Mouse (Mus musculus): Measurements from ENCODE around the gene Tmtc2. TPM values are rescaled to one million over a fixed set of nuclear protein-coding genes. Genes with fewer than 3 reads are reported as not detected.

Tmtc2 gene
- total and polyA plus RNA-seq, 3 experiments = not detected

DNA sequence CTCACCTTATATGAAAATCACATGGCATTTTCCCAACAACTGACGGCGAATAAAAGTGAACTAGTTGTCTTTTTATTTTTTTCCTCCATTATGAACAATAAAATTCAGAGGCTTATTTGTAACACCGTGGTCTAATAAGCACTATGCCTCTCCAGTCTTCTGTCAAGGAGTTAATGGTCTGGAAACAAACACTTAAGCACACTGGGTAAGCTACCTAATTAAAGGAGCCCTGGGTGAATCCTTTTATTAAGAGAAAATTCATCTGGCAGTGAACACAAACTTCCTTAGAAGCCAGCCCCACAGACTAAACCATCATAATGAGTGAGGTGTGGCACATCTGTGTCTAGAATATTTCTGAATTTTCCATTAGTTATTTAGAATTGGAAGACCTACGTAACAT lies 109.9 kb downstream of the Tmtc2 start:
- no peak for TF ChIP-seq ELF1 (IDR thresholded peaks at IDR 0.05; ENCODE audit: low read depth, low read length)
- TF ChIP-seq RAD21 (IDR thresholded peaks at IDR 0.05; ENCODE audit: low read depth, low read length) = no peak
- TF ChIP-seq MAX (IDR thresholded peaks at IDR 0.05; ENCODE audit: low read length) = no peak
- no peak for TF ChIP-seq JUND (conservative IDR thresholded peaks at IDR 0.05; ENCODE audit: low read depth, low read length)
- no peak for TF ChIP-seq ZKSCAN1 (IDR thresholded peaks at IDR 0.05; ENCODE audit: borderline replicate concordance, low read depth, low read length)
- no peak for TF ChIP-seq SIN3A (IDR thresholded peaks at IDR 0.05; ENCODE audit: low read length)
- no peak for TF ChIP-seq PAX5 (IDR thresholded peaks at IDR 0.05; ENCODE audit: low read length)
- no peak for TF ChIP-seq MXI1 (IDR thresholded peaks at IDR 0.05; ENCODE audit: low read depth, low read length)
- no peak for TF ChIP-seq POLR2A (IDR thresholded peaks at IDR 0.05; ENCODE audit: low read depth, low read length)
- TF ChIP-seq CHD1 (IDR thresholded peaks at IDR 0.05; ENCODE audit: low read depth, low read length) = no peak
- no peak for TF ChIP-seq NELFE (IDR thresholded peaks at IDR 0.05; ENCODE audit: low read depth, low read length)
- no peak for TF ChIP-seq USF2 (conservative IDR thresholded peaks at IDR 0.05; ENCODE audit: low read depth, low read length)
- no peak for TF ChIP-seq MAFK (IDR thresholded peaks at IDR 0.05; ENCODE audit: insufficient replicate concordance, low read length)
- TF ChIP-seq KAT2A (IDR thresholded peaks at IDR 0.05; ENCODE audit: insufficient replicate concordance, low read length) = no peak
- TF ChIP-seq JUN (IDR thresholded peaks at IDR 0.05; ENCODE audit: insufficient read depth, low read depth, low read length) = no peak
- TF ChIP-seq MYC (IDR thresholded peaks at IDR 0.05; ENCODE audit: low read depth, low read length) = no peak
- no peak for TF ChIP-seq UBTF (IDR thresholded peaks at IDR 0.05; ENCODE audit: low read depth, low read length)
- TF ChIP-seq ETS1 (conservative IDR thresholded peaks at IDR 0.05; ENCODE audit: low read depth, low read length) = no peak
- TF ChIP-seq ZMIZ1 (IDR thresholded peaks at IDR 0.05; ENCODE audit: low read depth, low read length) = no peak
- dilution Hi-C loops (cut with MboI; ENCODE audit: extremely low pct_ligation_motif_present, extremely low pct_unique_long_range_greater_than_20kb, low sequenced_read_pairs) (no loop called here), in situ Hi-C loops (cut with MboI; ENCODE audit: low pct_ligation_motif_present, low pct_unique_long_range_greater_than_20kb, low sequenced_read_pairs) (no loop called here)
- Histone ChIP-seq H3K9me3 (replicated peaks; ENCODE audit: low read length) (peaks cover 39% of the 10 kb centered on the region), H3K9ac (ENCODE audit: insufficient read depth, low read depth) (no peak overlapping the region), H3K36me3 (replicated peaks in 1 of 2; ENCODE audit: control insufficient read depth in 1 of 2, insufficient read depth in 1 of 2, low read length in 1 of 2) (no peaks in the 10 kb centered on the region), H3K27ac (ENCODE audit: insufficient read depth, low read depth) (no peak overlapping the region), H3K79me2 (replicated peaks; ENCODE audit: control insufficient read depth, extremely low read depth, insufficient read depth, poor library complexity, severe bottlenecking) (no peaks in the 10 kb centered on the region), H3K4me1 (ENCODE audit: control insufficient read depth in 1 of 2, insufficient read depth in 2 of 2) (no peaks in the 10 kb centered on the region), H3K27me3 (replicated peaks) (no peaks in the 10 kb centered on the region), H3K4me2 (ENCODE audit: insufficient read depth, low read depth, poor library complexity, severe bottlenecking) (no peak overlapping the region), H3K4me3 (replicated peaks in 1 of 3; ENCODE audit: low read depth in 2 of 3, low read length in 2 of 3, poor library complexity in 1 of 3) (no peak overlapping the region)
- no peak for DNase-seq (ENCODE audit: extremely low read depth)

DNA sequence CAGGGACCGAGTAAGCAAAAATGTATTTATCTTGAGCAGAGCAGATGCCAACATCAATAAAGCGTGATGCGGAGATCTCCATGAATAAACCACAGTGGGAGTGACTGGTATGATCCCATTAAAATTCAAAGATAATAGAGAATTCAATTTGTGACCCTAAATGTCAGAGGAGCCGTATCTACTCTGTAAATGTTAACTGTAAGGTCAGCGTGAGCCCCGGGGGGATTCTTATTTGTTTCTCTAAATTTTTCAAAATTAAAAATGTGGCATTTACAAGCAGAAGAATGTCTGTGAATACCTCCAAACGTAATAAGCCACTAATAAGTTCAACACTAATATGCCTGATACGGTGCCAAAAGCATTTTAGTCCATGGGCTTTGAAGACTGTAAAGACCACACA lies 120.8 kb downstream of the Tmtc2 start:
- in situ Hi-C loops (cut with MboI; ENCODE audit: low pct_ligation_motif_present, low pct_unique_long_range_greater_than_20kb, low sequenced_read_pairs) (no loop called here), dilution Hi-C loops (cut with MboI; ENCODE audit: extremely low pct_ligation_motif_present, extremely low pct_unique_long_range_greater_than_20kb, low sequenced_read_pairs) (no loop called here)
- peaks cover 38% of the 10 kb centered on the region for H3K9me3 ChIP-seq (replicated peaks; ENCODE audit: low read length)
- no peak overlapping the region for H3K4me2 ChIP-seq (ENCODE audit: insufficient read depth, low read depth, poor library complexity, severe bottlenecking)
- no peak for DNase-seq (ENCODE audit: extremely low read depth)
- H3K9ac ChIP-seq (ENCODE audit: insufficient read depth, low read depth) = no peak overlapping the region
- TF ChIP-seq KAT2A (IDR thresholded peaks at IDR 0.05; ENCODE audit: insufficient replicate concordance, low read length) (no peak), USF2 (conservative IDR thresholded peaks at IDR 0.05; ENCODE audit: low read depth, low read length) (no peak), JUN (IDR thresholded peaks at IDR 0.05; ENCODE audit: insufficient read depth, low read depth, low read length) (no peak), MAFK (IDR thresholded peaks at IDR 0.05; ENCODE audit: insufficient replicate concordance, low read length) (no peak), RAD21 (IDR thresholded peaks at IDR 0.05; ENCODE audit: low read depth, low read length) (no peak), TBP (conservative IDR thresholded peaks at IDR 0.05; ENCODE audit: low read depth, low read length) (no peak), GABPA (IDR thresholded peaks at IDR 0.05; ENCODE audit: insufficient replicate concordance, low read depth, low read length) (no peak), HCFC1 (IDR thresholded peaks at IDR 0.05; ENCODE audit: low read depth, low read length) (no peak), MXI1 (IDR thresholded peaks at IDR 0.05; ENCODE audit: low read depth, low read length) (no peak), ZC3H11A (IDR thresholded peaks at IDR 0.05; ENCODE audit: low read depth, low read length) (no peak), MEF2A (IDR thresholded peaks at IDR 0.05; ENCODE audit: borderline replicate concordance, low read depth, low read length) (no peak)
- no peaks in the 10 kb centered on the region for H3K27me3 ChIP-seq (replicated peaks)
- no peaks in the 10 kb centered on the region for H3K79me2 ChIP-seq (replicated peaks; ENCODE audit: control insufficient read depth, extremely low read depth, insufficient read depth, poor library complexity, severe bottlenecking)
- H3K4me3 ChIP-seq (replicated peaks in 1 of 3; ENCODE audit: low read depth in 2 of 3, low read length in 2 of 3, poor library complexity in 1 of 3) = no peak overlapping the region
- no peaks in the 10 kb centered on the region for H3K4me1 ChIP-seq (ENCODE audit: control insufficient read depth in 1 of 2, insufficient read depth in 2 of 2)
- no peaks in the 10 kb centered on the region for H3K36me3 ChIP-seq (replicated peaks in 1 of 2; ENCODE audit: control insufficient read depth in 1 of 2, insufficient read depth in 1 of 2, low read length in 1 of 2)
- no peak overlapping the region for H3K27ac ChIP-seq (ENCODE audit: insufficient read depth, low read depth)

Data from CH12.LX (cell line).